Mouse (Mus musculus) intestine, postnatal 0 days (tissue): ENCODE measurements around the gene Med24. TPM values are rescaled to one million over a fixed set of nuclear protein-coding genes. Genes with fewer than 3 reads are reported as not detected.

Experiments
- ATAC-seq: fragments of 200-750 bp; cut with Nextera tagmentation; 2 replicates; pipeline ENCODE4 v1.8.0; 2017; ENCODE audit warnings: mild to moderate bottlenecking, moderate TSS enrichment, moderate library complexity
- H3K27ac ChIP-seq: fragments of 300-500 bp; sonication (generic); 2 replicates; pipeline ENCODE4 v1.5.1; 2014; ENCODE audit warnings: mild to moderate bottlenecking, low read depth, low read length, moderate library complexity
- H3K27me3 ChIP-seq: fragments of 300-500 bp; sonication (generic); replicated peaks from 2 replicates; pipeline ENCODE4 v1.6.1; 2014; ENCODE audit warnings: low read length, mixed read lengths; ENCODE audit not compliant: control insufficient read depth, insufficient read depth
- H3K36me3 ChIP-seq: fragments of 300-500 bp; sonication (generic); 2 replicates; pipeline ENCODE4 v1.6.1; 2014; ENCODE audit warnings: mild to moderate bottlenecking, moderate library complexity; ENCODE audit not compliant: control insufficient read depth, insufficient read depth
- H3K4me1 ChIP-seq: fragments of 300-500 bp; sonication (generic); replicated peaks from 2 replicates; pipeline ENCODE4 v1.6.1; 2014; ENCODE audit warnings: antibody characterized with exemption, low read length, mixed read lengths; ENCODE audit not compliant: control insufficient read depth, insufficient read depth
- H3K4me2 ChIP-seq: fragments of 300-500 bp; sonication (generic); replicated peaks from 2 replicates; pipeline ENCODE4 v1.6.1; 2014; ENCODE audit warnings: low read depth, mild to moderate bottlenecking, moderate library complexity
- H3K4me3 ChIP-seq: fragments of 300-500 bp; sonication (generic); 2 replicates; pipeline ENCODE4 v1.5.1; 2014; ENCODE audit warnings: low read depth, low read length
- H3K9ac ChIP-seq: fragments of 300-500 bp; sonication (generic); 2 replicates; pipeline ENCODE4 v1.6.1; 2014; ENCODE audit warnings: mild to moderate bottlenecking, low read depth, low read length
- H3K9me3 ChIP-seq: fragments of 300-500 bp; sonication (generic); 2 replicates; pipeline ENCODE4 v1.6.1; 2016; ENCODE audit warnings: mixed run types; ENCODE audit not compliant: control insufficient read depth
- CTCF ChIP-seq: sonication (generic); IDR thresholded peaks from 2 replicates; pipeline ENCODE4 v1.5.1; 2016; ENCODE audit warnings: low read depth, mild to moderate bottlenecking, control low read depth, antibody characterized with exemption, moderate library complexity
- WGBS: fragments of 180-500 bp; shearing (Covaris S2); extraction: QIAGEN DNeasy Blood & Tissue Kit; methylation state at CpG from one replicate; pipeline ENCODE4 v1.1.7; 2014; 5-methylcytosine and 5-hydroxymethylcytosine counted together
- polyA plus RNA-seq: library from polyadenylated mRNA; unstranded; fragments of >200 nt; fragmentation: Nextera tagmentation; extraction: Ambion mirVana; gene quantifications from 2 replicates; pipeline ENCODE4 v1.2.1, GENCODE M21; 2015

Med24 gene
- polyA plus RNA-seq, 1 experiment from 2014 or later: 14.7 TPM

DNA sequence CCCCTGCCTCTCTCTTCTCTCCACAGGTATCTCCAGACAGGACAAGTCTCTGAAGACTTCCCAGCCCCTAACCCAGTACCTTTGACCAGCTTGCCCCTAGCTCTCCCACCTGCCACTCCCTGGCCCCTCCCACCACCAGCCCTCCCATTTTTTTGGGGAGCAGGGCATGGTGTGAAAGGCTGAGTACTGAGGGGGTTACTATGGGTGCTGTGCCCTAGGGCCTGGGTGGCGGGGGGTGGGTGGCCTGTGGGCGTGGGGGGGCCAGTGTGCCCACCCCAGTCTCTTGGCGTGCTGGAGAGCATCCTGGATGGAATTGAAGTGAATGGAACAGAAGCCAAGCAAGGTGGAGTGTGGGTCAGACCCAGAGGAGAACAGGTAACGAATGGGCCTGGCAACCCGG lies 24.0 kb upstream of the Med24 start:
- Histone ChIP-seq H3K4me3 (no peak overlapping the region), H3K36me3 (peaks cover 30% of the 10 kb centered on the region), H3K4me2 (0 out of 2 replicates have a peak overlapping the region, but pooled peaks have one; percentile 44), H3K4me1 (peaks cover 43% of the 10 kb centered on the region), H3K27ac (peak overlapping the region; percentile 94), H3K27me3 (no peaks in the 10 kb centered on the region), H3K9me3 (no peaks in the 10 kb centered on the region), H3K9ac (peak overlapping the region; percentile 17; the same call in 1 of the 2 replicates)
- 78% methylated on average over 5 of the region's 5 CpGs for WGBS
- ATAC-seq: no peak
- no peak for TF ChIP-seq CTCF

DNA sequence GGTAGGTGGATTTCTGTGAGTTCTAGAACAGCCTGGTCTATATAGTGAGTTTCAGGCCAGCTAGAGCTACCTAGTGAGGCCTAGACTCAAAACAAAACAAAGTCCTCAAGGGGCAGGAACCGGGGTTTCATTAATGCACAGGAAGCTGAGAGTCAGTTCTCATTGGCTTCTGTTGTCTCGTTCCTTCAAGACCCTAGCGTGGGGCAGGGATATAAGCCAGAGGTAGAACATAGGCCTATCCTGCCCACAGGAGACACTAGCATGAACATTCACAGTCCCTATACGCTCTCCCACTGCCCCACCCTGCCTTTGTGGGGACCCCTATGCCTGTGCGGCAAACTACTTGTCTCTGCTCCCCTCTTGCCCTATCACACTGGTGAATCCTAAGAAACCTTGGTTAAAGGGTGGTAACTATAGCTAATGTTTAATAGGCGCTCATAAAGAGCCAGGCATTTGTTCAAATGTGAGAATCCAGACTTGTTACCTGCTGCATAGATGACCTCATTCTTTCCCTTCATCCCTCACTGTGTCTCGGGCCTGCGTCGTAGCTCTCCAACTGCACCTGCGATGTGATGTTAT lies 23.4 kb upstream of the Med24 start:
- no peak for TF ChIP-seq CTCF
- WGBS: 33% methylated on average over 10 of the region's 10 CpGs
- H3K9ac ChIP-seq: no peak overlapping the region
- peaks cover 49% of the 10 kb centered on the region for H3K4me1 ChIP-seq
- peak overlapping the region; percentile 94 for H3K27ac ChIP-seq
- peaks cover 27% of the 10 kb centered on the region for H3K36me3 ChIP-seq
- H3K27me3 ChIP-seq: no peaks in the 10 kb centered on the region
- ATAC-seq: no peak
- H3K4me2 ChIP-seq: peak overlapping the region; percentile 58
- no peak overlapping the region for H3K4me3 ChIP-seq
- no peaks in the 10 kb centered on the region for H3K9me3 ChIP-seq

DNA sequence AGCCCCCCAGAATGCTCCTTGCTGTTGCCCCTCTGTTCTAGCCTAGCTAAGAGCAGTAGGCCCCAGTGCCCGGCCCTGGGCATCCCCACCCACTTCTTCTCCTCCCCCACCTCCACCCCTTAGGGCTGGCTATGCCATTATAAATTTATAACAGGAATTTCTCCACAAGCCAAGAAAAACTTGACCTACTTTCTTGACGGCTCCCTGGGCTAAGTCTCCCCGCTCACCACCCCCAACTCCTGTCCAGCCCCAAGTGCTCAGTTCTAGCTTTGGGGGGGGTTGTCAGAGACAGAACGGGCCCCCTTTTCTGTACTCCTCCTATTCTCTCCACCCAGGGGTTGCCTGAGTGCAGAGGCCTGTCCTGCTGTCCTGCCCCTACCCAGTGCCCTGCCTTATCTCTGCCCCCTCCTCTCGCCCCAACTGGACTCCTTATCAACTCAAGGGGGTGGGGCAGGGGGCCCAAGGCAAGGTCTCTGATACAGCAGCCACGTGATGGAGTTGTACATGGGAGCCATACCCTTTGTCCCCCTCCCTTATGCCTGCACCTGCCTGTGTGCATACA lies 22.1 kb upstream of the Med24 start:
- Histone ChIP-seq H3K4me2 (peak overlapping the region; percentile 58), H3K27me3 (no peaks in the 10 kb centered on the region), H3K9ac (peak overlapping the region; percentile 47; the same call in 1 of the 2 replicates), H3K27ac (peak overlapping the region; percentile 94), H3K9me3 (no peaks in the 10 kb centered on the region), H3K4me1 (peaks cover 55% of the 10 kb centered on the region), H3K36me3 (peaks cover 13% of the 10 kb centered on the region), H3K4me3 (peak overlapping the region; percentile 16; the same call in 1 of the 2 replicates)
- TF ChIP-seq CTCF: no peak
- WGBS: 7% methylated on average over 6 of the region's 6 CpGs
- ATAC-seq: peak; percentile 74

DNA sequence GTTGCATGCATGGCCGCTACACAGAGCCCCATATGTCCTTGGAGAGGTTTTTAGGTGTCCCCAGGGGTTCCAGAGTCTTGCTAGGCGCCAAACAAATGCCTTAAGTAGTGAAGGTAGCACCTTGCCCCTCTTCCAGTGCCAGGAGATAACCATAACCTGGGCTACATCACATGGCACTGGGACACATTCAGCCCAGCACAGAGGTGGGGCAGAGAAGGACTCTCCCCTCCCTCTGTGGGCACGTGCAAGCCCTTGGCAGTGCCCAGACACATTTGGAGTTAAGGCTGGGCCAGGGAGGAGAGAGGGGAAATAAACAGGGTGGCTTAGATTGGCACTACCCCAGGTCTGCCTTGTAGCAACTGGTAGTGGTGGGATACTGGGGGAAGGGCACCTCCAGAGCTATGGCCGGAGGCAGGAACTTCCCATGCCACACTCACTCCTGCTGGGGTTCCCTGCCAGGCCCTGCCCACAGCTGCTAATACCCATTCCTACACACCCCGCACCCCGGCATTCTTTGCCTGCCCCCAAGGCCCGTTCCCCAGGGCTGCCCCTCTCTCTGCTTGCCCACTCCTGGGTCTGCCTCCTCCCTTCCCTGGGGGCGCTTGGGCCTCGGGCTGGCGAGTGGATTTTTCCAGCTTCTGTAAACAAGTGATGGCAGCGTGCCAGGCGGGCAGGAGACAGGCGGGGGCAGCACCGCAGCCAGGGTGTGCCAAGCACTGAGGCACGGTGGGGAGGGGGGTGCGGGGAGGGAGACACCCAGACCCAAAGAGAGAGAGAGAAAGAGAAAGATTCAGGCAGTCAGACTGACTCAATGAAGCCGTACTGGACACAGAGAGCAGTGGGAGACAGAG lies 21.3 kb upstream of the Med24 start:
- 19% methylated on average over 17 of the region's 17 CpGs for WGBS
- no peaks in the 10 kb centered on the region for H3K9me3 ChIP-seq
- peak overlapping the region; percentile 47 for H3K9ac ChIP-seq
- peak overlapping the region; percentile 16 for H3K4me3 ChIP-seq
- peak overlapping the region; percentile 94 for H3K27ac ChIP-seq
- peak; percentile 2; the same call in 1 of the 2 replicates for ATAC-seq
- H3K4me1 ChIP-seq: peaks cover 55% of the 10 kb centered on the region
- no peak; the same call in 1 of the 2 replicates for TF ChIP-seq CTCF
- H3K4me2 ChIP-seq: peak overlapping the region; percentile 58
- H3K36me3 ChIP-seq: peaks cover 6% of the 10 kb centered on the region; the same call in 1 of the 2 replicates
- H3K27me3 ChIP-seq: no peaks in the 10 kb centered on the region

DNA sequence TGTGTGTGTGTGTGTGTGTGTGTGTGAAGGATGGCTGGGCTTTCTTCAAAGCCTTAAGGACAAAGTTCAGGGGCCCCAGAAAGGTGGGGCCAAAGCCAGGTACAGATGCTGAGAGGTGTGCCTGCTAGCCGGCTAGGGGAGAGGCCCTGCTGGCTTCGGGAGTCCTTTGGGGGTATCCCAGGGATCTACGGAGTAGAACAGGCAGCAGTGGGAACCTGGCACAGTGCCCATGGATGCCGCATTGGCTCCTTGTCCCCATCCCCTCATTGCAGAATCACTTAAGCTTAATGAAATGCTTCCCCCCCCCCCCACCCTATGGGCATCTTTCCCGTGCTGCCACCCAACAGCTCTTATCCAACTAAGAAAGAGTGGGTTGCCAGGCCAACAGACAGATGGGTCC lies 20.5 kb upstream of the Med24 start:
- 17% methylated on average over 5 of the region's 5 CpGs for WGBS

More for the DNA sequence above, 20.5 kb upstream of the Med24 start:
- peak overlapping the region; percentile 58 for H3K4me2 ChIP-seq
- H3K4me3 ChIP-seq: no peak overlapping the region
- peak; percentile 33 for ATAC-seq
- no peaks in the 10 kb centered on the region for H3K27me3 ChIP-seq
- H3K9ac ChIP-seq: 0 out of 2 replicates have a peak overlapping the region, but pooled peaks have one; percentile 32
- H3K4me1 ChIP-seq: peaks cover 57% of the 10 kb centered on the region
- TF ChIP-seq CTCF: no peak
- H3K9me3 ChIP-seq: no peaks in the 10 kb centered on the region
- no peaks in the 10 kb centered on the region for H3K36me3 ChIP-seq
- peak overlapping the region; percentile 94 for H3K27ac ChIP-seq
